Mouse (Mus musculus) cerebellum, adult (tissue): ENCODE results near the gene Rab5c.

Experiments
- ATAC-seq: cut with Nextera tagmentation; 2 replicates; pipeline ENCODE4 v1.9.2; 2017; ENCODE audit warnings: mild to moderate bottlenecking, moderate library complexity, mixed read lengths; ENCODE audit not compliant: insufficient number of reproducible peaks, low FRiP score, low TSS enrichment

The Rab5c gene

GRCm38 (mm10) chr11:100702906-100703305, 35.1 kb downstream of the Rab5c start:
- no peak for ATAC-seq

GRCm38 (mm10) chr11:100702081-100702851, 35.7 kb downstream of the Rab5c start:
- ATAC-seq: no peak

- no peak for ATAC-seq
Observed at GRCm38 (mm10) chr11:100701301-100701700, 36.7 kb downstream of the Rab5c start.

- no peak for ATAC-seq
Observed at GRCm38 (mm10) chr11:100700710-100701109, 37.3 kb downstream of the Rab5c start.

GRCm38 (mm10) chr11:100697921-100698320, 40.1 kb downstream of the Rab5c start:
- no peak for ATAC-seq

- no peak for ATAC-seq
Observed at GRCm38 (mm10) chr11:100694926-100695325, 43.1 kb downstream of the Rab5c start.

GRCm38 (mm10) chr11:100693154-100693553, 44.9 kb downstream of the Rab5c start:
- ATAC-seq: no peak

GRCm38 (mm10) chr11:100692164-100692616, 45.8 kb downstream of the Rab5c start, which contains the start of gene Zfp385c:
Gene Zfp385c (minus strand): TSS chr11:100692455.
- ATAC-seq: no peak

GRCm38 (mm10) chr11:100690389-100690788, 47.6 kb downstream of the Rab5c start:
- no peak for ATAC-seq

- no peak for ATAC-seq
Observed at GRCm38 (mm10) chr11:100688443-100688842, 49.6 kb downstream of the Rab5c start.

- no peak for ATAC-seq
Observed at GRCm38 (mm10) chr11:100687265-100687664, 50.8 kb downstream of the Rab5c start.

- no peak for ATAC-seq
Observed at GRCm38 (mm10) chr11:100685371-100685770, 52.6 kb downstream of the Rab5c start.

GRCm38 (mm10) chr11:100684084-100684483, 53.9 kb downstream of the Rab5c start:
- ATAC-seq: no peak

- ATAC-seq: no peak
Observed at GRCm38 (mm10) chr11:100682526-100682925, 55.5 kb downstream of the Rab5c start.

- no peak for ATAC-seq
Observed at GRCm38 (mm10) chr11:100681826-100682225, 56.2 kb downstream of the Rab5c start.

GRCm38 (mm10) chr11:100677810-100678209, 60.2 kb downstream of the Rab5c start:
- ATAC-seq: no peak

GRCm38 (mm10) chr11:100673169-100673568, 64.8 kb downstream of the Rab5c start:
- ATAC-seq: no peak

- ATAC-seq: no peak
Observed at GRCm38 (mm10) chr11:100671956-100672355, 66.1 kb downstream of the Rab5c start.

GRCm38 (mm10) chr11:100671049-100671448, 67.0 kb downstream of the Rab5c start:
- no peak for ATAC-seq
